Mouse (Mus musculus) heart, postnatal 36 days (tissue): ENCODE results near the gene Fam83g. TPM values are rescaled to one million over a fixed set of nuclear protein-coding genes. Genes with fewer than 3 reads are reported as not detected.
A peak's percentile ranks its signal among the peaks of the same experiment; 100 is the strongest.

Source experiments
- DNase-seq, 2 experiments: peaks; one replicate each; pipeline ENCODE4 v3.0.0; 2021 to 2022
- intact Hi-C: fragments of 180-260 bp; cut with DNase I; formaldehyde crosslinking; loops from one replicate; pipeline ENCODE4 v1.15.1; 2025
- total RNA-seq, 2 experiments: library from RNA; stranded (reverse); gene quantifications; 2 replicates each; pipeline ENCODE4 v1.2.3; 2021

Gene Fam83g
- total RNA-seq, 2 experiments from 2014 or later, result 0.11 to 0.16 TPM

- intact Hi-C loops, result no loop called here
Observed at GRCm38 (mm10) chr11:61650470-61651265, 33.2 kb upstream of the Fam83g start.

GRCm38 (mm10) chr11:61652216-61652615, 31.7 kb upstream of the Fam83g start:
- DNase-seq, result no peak
- intact Hi-C loops, result no loop called here

More at GRCm38 (mm10) chr11:61650470-61651265, 33.2 kb upstream of the Fam83g start:
- DNase-seq, result no peak

- peak; percentile 47 to 52 for DNase-seq
- intact Hi-C loops, result no loop called here
Observed at GRCm38 (mm10) chr11:61652686-61653447, 31.0 kb upstream of the Fam83g start, which contains the start of gene Grap. TSS of gene Grap (plus strand) at chr11:61653265.

- intact Hi-C loops, result no loop called here
- DNase-seq, result no peak
Observed at GRCm38 (mm10) chr11:61653568-61653967, 30.3 kb upstream of the Fam83g start.

GRCm38 (mm10) chr11:61654786-61655311, 29.0 kb upstream of the Fam83g start:
- DNase-seq, result no peak
- intact Hi-C loops, result no loop called here

- intact Hi-C loops, result no loop called here
- DNase-seq, result no peak
Observed at GRCm38 (mm10) chr11:61655649-61656048, 28.2 kb upstream of the Fam83g start.

GRCm38 (mm10) chr11:61656148-61656850, 27.6 kb upstream of the Fam83g start:
- intact Hi-C loops, result no loop called here
- DNase-seq, result no peak

GRCm38 (mm10) chr11:61657432-61657831, 26.5 kb upstream of the Fam83g start:
- no peak for DNase-seq
- intact Hi-C loops, result no loop called here

GRCm38 (mm10) chr11:61658360-61658922, 25.4 kb upstream of the Fam83g start:
- DNase-seq, result no peak
- intact Hi-C loops, result no loop called here

- intact Hi-C loops, result no loop called here
- peak; percentile 27 to 33 for DNase-seq
Observed at GRCm38 (mm10) chr11:61659011-61659858, 24.7 kb upstream of the Fam83g start.

GRCm38 (mm10) chr11:61660001-61660400, 23.9 kb upstream of the Fam83g start:
- no peak for DNase-seq
- intact Hi-C loops, result no loop called here

- intact Hi-C loops, result no loop called here
- DNase-seq, result no peak
Observed at GRCm38 (mm10) chr11:61660806-61661392, 23.0 kb upstream of the Fam83g start.

GRCm38 (mm10) chr11:61662189-61662588, 21.7 kb upstream of the Fam83g start:
- DNase-seq, result no peak
- intact Hi-C loops, result no loop called here

- no peak for DNase-seq
- intact Hi-C loops, result no loop called here
Observed at GRCm38 (mm10) chr11:61665401-61665800, 18.5 kb upstream of the Fam83g start.

GRCm38 (mm10) chr11:61665991-61666799, 17.7 kb upstream of the Fam83g start:
- intact Hi-C loops, result loop anchor here (1.0 kb wide), 1 partner anchor 48 kb away; no protein-coding TSS in a partner anchor
- DNase-seq, result peak; percentile 48 to 52

- no peak for DNase-seq
- intact Hi-C loops, result no loop called here
Observed at GRCm38 (mm10) chr11:61667248-61667647, 16.6 kb upstream of the Fam83g start.

- intact Hi-C loops, result no loop called here
Observed at GRCm38 (mm10) chr11:61667782-61668181, 16.1 kb upstream of the Fam83g start.

More at GRCm38 (mm10) chr11:61667782-61668181, 16.1 kb upstream of the Fam83g start:
- no peak for DNase-seq
